ENCODE assay signal across 8 mouse cellular contexts in genomic region chr5:110448436-110449134, GRCm38 (mm10). TPM values are rescaled to one million over a fixed set of nuclear protein-coding genes. Genes with fewer than 3 reads are reported as not detected.
DNase-seq lines count a peak whose midpoint lies in the region; ATAC-seq and TF ChIP-seq lines count a peak whose summit lies in the region.

TSS of gene Fbrsl1 (minus strand) at chr5:110448503.

- H3K4me2 ChIP-seq in forebrain, embryonic 15.5 days (replicated peaks) = peak within 1 kb of the TSS; percentile 92

- intact Hi-C loops in heart, postnatal 25 days (cut with DNase I) = no loop called here

- peak within 1 kb of the TSS; percentile 83 to 99 for H3K4me3 ChIP-seq in ES-E14 (ENCODE audit: insufficient read depth in 1 of 2, low read depth in 1 of 2, low read length in 2 of 2, poor library complexity in 1 of 2, severe bottlenecking in 1 of 2)
- H3K4me3 ChIP-seq in forebrain, embryonic 15.5 days = peak within 1 kb of the TSS; percentile 84
- H3K4me3 ChIP-seq in lung, adult 2 months (replicated peaks; ENCODE audit: extremely low read depth, low read depth, low read length) = peak within 1 kb of the TSS; percentile 77

- DNase-seq in ES-E14 (ENCODE audit: low read depth, low spot score) = peak; percentile 100
- peak; percentile 95 for DNase-seq in cerebellum, adult 11-12 months
- DNase-seq in heart, postnatal 25 days (ENCODE audit: low spot score) = peak; percentile 91
- DNase-seq in layer of hippocampus, adult 18-20 months (ENCODE audit: low spot score in 2 of 2) = peak; percentile 91 to 95
- DNase-seq in lung, adult 2 months = peak; percentile 98
- peak; percentile 94 to 97 for DNase-seq in thymus, adult 18-20 months

- TF ChIP-seq CTCF in lung, adult 2 months (IDR thresholded peaks at IDR 0.05; ENCODE audit: insufficient read depth, low read length) = no peak

- H3K9me3 ChIP-seq in ES-E14 (ENCODE audit: control insufficient read depth, insufficient read depth, low read depth, low read length) = no peaks in the 10 kb centered on the region
- H3K9me3 ChIP-seq in forebrain, embryonic 15.5 days = no peaks in the 10 kb centered on the region

- H3K27ac ChIP-seq in ES-E14 (ENCODE audit: insufficient read depth, low read depth, low read length, poor library complexity, severe bottlenecking) = peak within 1 kb of the TSS; percentile 91
- peak within 1 kb of the TSS; percentile 62 for H3K27ac ChIP-seq in forebrain, embryonic 15.5 days (replicated peaks)

- TF ChIP-seq POLR2A in lung, adult 2 months (IDR thresholded peaks at IDR 0.05; ENCODE audit: borderline replicate concordance, extremely low read depth, low read depth, low read length) = peak; percentile 94

- in situ Hi-C loops in ES-E14 (cut with MboI; ENCODE audit: low sequenced_read_pairs in 2 of 2, unreplicated experiment in 2 of 2) = no loop called here

- peak within 1 kb of the TSS; percentile 98 for H3K9ac ChIP-seq in ES-E14 (ENCODE audit: insufficient read depth, low read depth, low read length, poor library complexity, severe bottlenecking)
- H3K9ac ChIP-seq in forebrain, embryonic 15.5 days (replicated peaks) = peak within 1 kb of the TSS; percentile 79

- no peaks in the 10 kb centered on the region for H3K36me3 ChIP-seq in ES-E14 (ENCODE audit: control insufficient read depth, insufficient read depth, low read length, poor library complexity, severe bottlenecking)
- no peaks in the 10 kb centered on the region for H3K36me3 ChIP-seq in forebrain, embryonic 15.5 days

- peak; percentile 94 for ATAC-seq in forebrain, embryonic 15.5 days (replicated peaks)
- ATAC-seq in neutrophil, adult 5-6 weeks (ENCODE audit: extremely low read depth, insufficient number of reproducible peaks, low FRiP score, poor library complexity, severe bottlenecking) = peak; percentile 76

- peaks cover 4 to 28% of the 10 kb centered on the region in 2 experiments for H3K4me1 ChIP-seq in ES-E14 (ENCODE audit: control insufficient read depth in 2 of 2, insufficient read depth in 2 of 2, low read length in 2 of 2, poor library complexity in 1 of 2)
- H3K4me1 ChIP-seq in forebrain, embryonic 15.5 days = peaks cover 29% of the 10 kb centered on the region
- peaks cover 9% of the 10 kb centered on the region; the same call in 1 of the 2 replicates for H3K4me1 ChIP-seq in lung, adult 2 months (ENCODE audit: control insufficient read depth, insufficient read depth, low read length)

- H3K27me3 ChIP-seq in forebrain, embryonic 15.5 days = no peaks in the 10 kb centered on the region

- WGBS in forebrain, embryonic 15.5 days = 1% methylated on average over 42 of the region's 46 CpGs
- 1% methylated on average over 45 of the region's 46 CpGs for WGBS in lung, adult 2 months

TF ChIP-seq in ES-E14, 5 proteins besides CTCF, POLR2A, EP300 and RAD21:
- TF ChIP-seq ZNF384 (IDR thresholded peaks at IDR 0.05; ENCODE audit: low read depth, low read length) = no peak
- no peak for TF ChIP-seq ZC3H11A (IDR thresholded peaks at IDR 0.05; ENCODE audit: borderline replicate concordance, low read depth, low read length)
- TF ChIP-seq HCFC1 (IDR thresholded peaks at IDR 0.05; ENCODE audit: borderline replicate concordance, insufficient read depth, low read length) = no peak; the same call in 1 of the 2 replicates
- no peak for TF ChIP-seq CHD2 (IDR thresholded peaks at IDR 0.05; ENCODE audit: low read depth, low read length)
- TF ChIP-seq MAFK (IDR thresholded peaks at IDR 0.05; ENCODE audit: insufficient read depth, low read depth, low read length) = peak; percentile 76; the same call in 1 of the 2 replicates

RNA-seq across cellular contexts. Expression of gene Fbrsl1, which starts in this region (rescaled TPM):
- 44.4 and 51.7 TPM in 2 replicates for total RNA-seq in ES-E14 (2012; rRNA removed)
- 26.4 and 30.8 TPM in 2 replicates for polyA plus RNA-seq in forebrain, embryonic 15.5 days (2015; fragmentation: Nextera tagmentation; extraction: Ambion mirVana)
- 10 to 100 TPM; 43.1 to 48.6 TPM for total RNA-seq in heart, postnatal 25 days (2021)
- total RNA-seq in layer of hippocampus, adult 18-20 months (2021) = 10 to 100 TPM; 81.1 to 88.2 TPM
- polyA plus RNA-seq in lung, adult 2 months (2012; rRNA removed) = 64.9 and 107 TPM in 2 replicates
- total RNA-seq in neutrophil, adult 5-6 weeks (2017) = 21.2 and 28.4 TPM in 2 replicates

Comparison
In these comparisons a context has a peak if more than half of its experiments do, and no peak if none do; other contexts are left out.
1. Peak in every context shown above with its lines: DNase-seq, ATAC-seq, H3K4me3 ChIP-seq and H3K27ac ChIP-seq.